In the genomic region with DNA sequence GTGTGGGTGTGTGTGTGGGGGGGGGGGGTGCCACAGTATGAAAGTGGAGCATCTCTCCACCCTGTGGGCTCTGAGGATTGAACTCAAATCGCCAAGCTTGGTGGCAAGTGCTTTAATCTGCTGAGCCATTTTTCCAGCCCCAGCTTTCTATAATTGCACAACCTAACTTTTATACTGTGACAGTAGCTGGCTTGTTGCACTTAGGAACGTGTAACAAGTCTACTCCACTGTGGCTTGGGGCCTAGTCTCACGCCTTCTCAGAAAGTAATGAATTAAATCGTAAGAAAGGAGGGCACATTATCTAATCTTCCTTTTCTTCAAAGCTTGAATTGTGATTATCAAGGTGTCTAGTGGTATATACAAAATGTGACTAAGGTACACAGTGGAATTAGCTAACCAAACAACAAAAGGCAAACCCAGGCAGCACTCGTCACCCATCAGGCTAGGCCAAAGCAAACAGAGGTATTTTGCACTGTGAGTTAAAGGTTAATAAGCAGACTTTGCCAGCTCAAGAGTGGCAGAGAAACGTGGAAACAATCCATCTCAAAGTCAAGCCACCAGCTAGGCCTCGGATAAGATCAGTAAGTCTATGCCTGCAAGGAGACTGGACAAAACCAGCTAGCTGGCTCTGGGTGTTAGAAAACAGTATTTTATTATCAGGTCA, we compare ENCODE assay signal across 24 mouse cellular contexts. TPM values are rescaled to one million over a fixed set of nuclear protein-coding genes. Genes with fewer than 3 reads are reported as not detected.
DNase-seq lines count a peak whose midpoint lies in the region; ATAC-seq and TF ChIP-seq lines count a peak whose summit lies in the region.
"Had no signal": no experiment of that assay in that cellular context is flagged by ENCODE, and none has a peak within 500 bp of the region (broad histone marks: within the 10 kb centered on the region; RNA-seq: fewer than 3 reads in every experiment).

No protein-coding gene starts in this region.

- H3K9me3 ChIP-seq in kidney, embryonic 16.5 days (ENCODE audit: low read length): no peaks in the 10 kb centered on the region
- no peaks in the 10 kb centered on the region for H3K9me3 ChIP-seq in lung, embryonic 16.5 days (ENCODE audit: control insufficient read depth, low read length)
- H3K9me3 ChIP-seq: embryonic facial prominence, embryonic 12.5 days; limb, embryonic 10.5 days; liver, embryonic 15.5 days; midbrain, embryonic 10.5 days; neural tube, embryonic 12.5 days had no signal

- DNase-seq in kidney, adult 2 months: peak; percentile 71
- no peak for DNase-seq in lung, postnatal 25 days (ENCODE audit: low spot score)
- DNase-seq in kidney, postnatal 36 days: peak; percentile 15 to 44
- no peak for DNase-seq in frontal cortex, adult 2 months (ENCODE audit: extremely low spot score in 1 of 2, low spot score in 1 of 2)
- no peak for DNase-seq in layer of hippocampus, postnatal 36 days
- DNase-seq: adrenal gland, postnatal 36 days; B cell, adult 2 months; cerebellum, adult 9-10 months; gastrocnemius, adult 2 months; heart, adult 18-20 months; spleen, adult 18-20 months; thymus, postnatal 36 days had no signal

- 57% methylated on average over 7 of the region's 7 CpGs for WGBS in kidney, adult 2 months
- 75% methylated on average over 7 of the region's 7 CpGs for WGBS in kidney, embryonic 16.5 days
- 45% methylated on average over 7 of the region's 7 CpGs for WGBS in lung, embryonic 16.5 days

- H3K9ac ChIP-seq in kidney, embryonic 16.5 days (replicated peaks; ENCODE audit: low read length): no peak overlapping the region
- no peak overlapping the region for H3K9ac ChIP-seq in lung, embryonic 16.5 days (ENCODE audit: low read length)
- H3K9ac ChIP-seq: embryonic facial prominence, embryonic 12.5 days; liver, embryonic 15.5 days; neural tube, embryonic 12.5 days had no signal

- H3K4me2 ChIP-seq in kidney, embryonic 16.5 days (replicated peaks; ENCODE audit: low read depth, low read length): no peak overlapping the region
- H3K4me2 ChIP-seq in lung, embryonic 16.5 days (ENCODE audit: low read depth, low read length): no peak overlapping the region
- H3K4me2 ChIP-seq: embryonic facial prominence, embryonic 12.5 days; liver, embryonic 15.5 days; neural tube, embryonic 12.5 days had no signal

- H3K36me3 ChIP-seq in kidney, adult 2 months (ENCODE audit: control insufficient read depth, insufficient read depth, low read length): no peaks in the 10 kb centered on the region
- H3K36me3 ChIP-seq in kidney, embryonic 16.5 days (ENCODE audit: insufficient read depth, low read length): no peaks in the 10 kb centered on the region
- no peaks in the 10 kb centered on the region for H3K36me3 ChIP-seq in lung, embryonic 16.5 days (ENCODE audit: control insufficient read depth, insufficient read depth, low read length)
- H3K36me3 ChIP-seq: embryonic facial prominence, embryonic 12.5 days; limb, embryonic 10.5 days; liver, embryonic 15.5 days; midbrain, embryonic 10.5 days; neural tube, embryonic 12.5 days had no signal

- H3K27ac ChIP-seq in kidney, adult 2 months (ENCODE audit: insufficient read depth, low read depth, low read length): 0 out of 2 replicates have a peak overlapping the region, but pooled peaks have one; percentile 33
- H3K27ac ChIP-seq in kidney, embryonic 16.5 days (ENCODE audit: low read length): no peak overlapping the region
- peak overlapping the region; percentile 41; the same call in 1 of the 2 replicates for H3K27ac ChIP-seq in lung, embryonic 16.5 days (ENCODE audit: low read length)
- H3K27ac ChIP-seq: embryonic facial prominence, embryonic 12.5 days; gastrocnemius, adult 2 months; hindbrain, postnatal 0 days; limb, embryonic 10.5 days; liver, embryonic 15.5 days; midbrain, embryonic 10.5 days; neural tube, embryonic 12.5 days had no signal

- no peak for TF ChIP-seq CTCF in kidney, adult 2 months (conservative IDR thresholded peaks at IDR 0.05; ENCODE audit: insufficient read depth, insufficient read length, low read depth, low read length)

- TF ChIP-seq POLR2A in kidney, adult 2 months (IDR thresholded peaks at IDR 0.05; ENCODE audit: low read depth, low read length): no peak

- no peaks in the 10 kb centered on the region for H3K27me3 ChIP-seq in kidney, adult 2 months (replicated peaks; ENCODE audit: control insufficient read depth, insufficient read depth, low read length)
- no peaks in the 10 kb centered on the region for H3K27me3 ChIP-seq in kidney, embryonic 16.5 days (ENCODE audit: insufficient read depth, low read length)
- H3K27me3 ChIP-seq in lung, embryonic 16.5 days (ENCODE audit: control insufficient read depth, insufficient read depth, low read depth, low read length): no peaks in the 10 kb centered on the region
- H3K27me3 ChIP-seq: embryonic facial prominence, embryonic 12.5 days; neural tube, embryonic 12.5 days; Patski had no signal

- H3K4me1 ChIP-seq in kidney, adult 2 months (ENCODE audit: control insufficient read depth, insufficient read depth, low read length): no peaks in the 10 kb centered on the region
- no peaks in the 10 kb centered on the region for H3K4me1 ChIP-seq in kidney, embryonic 16.5 days (ENCODE audit: insufficient read depth, low read length)
- no peaks in the 10 kb centered on the region for H3K4me1 ChIP-seq in lung, embryonic 16.5 days (replicated peaks; ENCODE audit: control insufficient read depth, insufficient read depth, low read length)
- H3K4me1 ChIP-seq: embryonic facial prominence, embryonic 12.5 days; midbrain, embryonic 10.5 days; neural tube, embryonic 12.5 days had no signal

- no peak for ATAC-seq in kidney, embryonic 16.5 days (ENCODE audit: low FRiP score, low TSS enrichment)
- ATAC-seq in lung, embryonic 16.5 days (ENCODE audit: low read depth): no peak
- ATAC-seq: activated CD4-positive, CD25-positive, alpha-beta regulatory T cell, adult 4 months; forebrain, embryonic 16.5 days; hindbrain, postnatal 0 days; Patski had no signal

- H3K4me3 ChIP-seq in kidney, adult 2 months (ENCODE audit: insufficient read depth, low read depth, low read length): no peak overlapping the region
- no peak overlapping the region for H3K4me3 ChIP-seq in kidney, embryonic 16.5 days (ENCODE audit: low read length)
- H3K4me3 ChIP-seq in lung, embryonic 16.5 days (ENCODE audit: low read length): no peak overlapping the region
- H3K4me3 ChIP-seq: embryonic facial prominence, embryonic 12.5 days; gastrocnemius, adult 2 months; limb, embryonic 10.5 days; liver, embryonic 15.5 days; midbrain, embryonic 10.5 days; neural tube, embryonic 12.5 days had no signal

RNA-seq across cellular contexts. Expression of gene Six4, which starts 22.5 kb away (rescaled TPM):
- polyA plus RNA-seq in kidney, adult 2 months (2012; rRNA removed): 0.78 and 0.81 TPM in 2 replicates
- polyA plus RNA-seq in kidney, embryonic 16.5 days (2015; fragmentation: Nextera tagmentation; extraction: Ambion mirVana): 3.9 TPM in 2 replicates
- polyA plus RNA-seq in lung, embryonic 16.5 days (2015; fragmentation: Nextera tagmentation; extraction: Ambion mirVana): 1.9 and 2.2 TPM in 2 replicates
- 0.32 and 0.48 TPM in 2 replicates for polyA plus RNA-seq in frontal cortex, adult 2 months (2012; rRNA removed)
- total RNA-seq in layer of hippocampus, postnatal 36 days (2021): under 1 TPM; 0.85 to 0.86 TPM
- total RNA-seq: hematopoietic stem cell, adult 5-6 weeks had no signal

RNA-seq across cellular contexts. Expression of gene Mnat1, which starts 32.7 kb away (rescaled TPM):
- 6.5 and 7.9 TPM in 2 replicates for polyA plus RNA-seq in kidney, adult 2 months (2012; rRNA removed)
- polyA plus RNA-seq in kidney, embryonic 16.5 days (2015; fragmentation: Nextera tagmentation; extraction: Ambion mirVana): 32.5 and 35.8 TPM in 2 replicates
- 28.3 and 29.6 TPM in 2 replicates for polyA plus RNA-seq in lung, embryonic 16.5 days (2015; fragmentation: Nextera tagmentation; extraction: Ambion mirVana)
- polyA plus RNA-seq in frontal cortex, adult 2 months (2012; rRNA removed): 14.1 and 15.2 TPM in 2 replicates
- 10 to 100 TPM; 22.0 to 23.9 TPM for total RNA-seq in layer of hippocampus, postnatal 36 days (2021)

RNA-seq across cellular contexts. Expression of gene Six1, which starts 37.1 kb away (rescaled TPM):
- polyA plus RNA-seq in kidney, adult 2 months (2012; rRNA removed): 0.35 and 0.53 TPM in 2 replicates
- 0.47 and 0.66 TPM in 2 replicates for polyA plus RNA-seq in kidney, embryonic 16.5 days (2015; fragmentation: Nextera tagmentation; extraction: Ambion mirVana)
- polyA plus RNA-seq in lung, embryonic 16.5 days (2015; fragmentation: Nextera tagmentation; extraction: Ambion mirVana): 1.3 and 2.0 TPM in 2 replicates
- polyA plus RNA-seq in frontal cortex, adult 2 months (2012; rRNA removed): 0.16 and 0.34 TPM in 2 replicates
- total RNA-seq in layer of hippocampus, postnatal 36 days (2021): under 1 TPM in 1 of 2 experiments, not detected in 1; 0.22 TPM
- total RNA-seq: hematopoietic stem cell, adult 5-6 weeks had no signal
- polyA plus RNA-seq: activated CD4-positive, CD25-positive, alpha-beta regulatory T cell, adult 4 months had no signal

Comparison
In these comparisons a context has a peak if more than half of its experiments do, and no peak if none do; other contexts are left out.
1. DNase-seq: peak in kidney, adult 2 months (single experiment) and kidney, postnatal 36 days (2 of 2); none in lung, postnatal 25 days (single experiment), frontal cortex, adult 2 months (0 of 2) and layer of hippocampus, postnatal 36 days (0 of 2).